Mouse (Mus musculus): ENCODE measurements around the gene Sp3. TPM values are rescaled to one million over a fixed set of nuclear protein-coding genes. Genes with fewer than 3 reads are reported as not detected.
A peak's percentile ranks its signal among the peaks of the same experiment; 100 is the strongest.

Gene Sp3
- total and polyA plus RNA-seq, 3 experiments = 27.8 to 299 (median 34.9) TPM

- no peak overlapping the region for H3K27ac ChIP-seq (ENCODE audit: control insufficient read depth, low read depth, low read length)
- no peaks in the 10 kb centered on the region for H3K9me3 ChIP-seq (replicated peaks; ENCODE audit: insufficient read depth, low read length)
- H3K36me3 ChIP-seq (ENCODE audit: control insufficient read depth in 1 of 2, insufficient read depth in 2 of 2, low read length in 2 of 2) = peaks cover 0 to 12% of the 10 kb centered on the region in 2 experiments; a peak in 2 of 4 replicates
- no peaks in the 10 kb centered on the region for H3K79me2 ChIP-seq (ENCODE audit: control insufficient read depth, insufficient read depth, low read length, poor library complexity)
- no peak overlapping the region for H3K9ac ChIP-seq (ENCODE audit: control insufficient read depth, low read depth, low read length, poor library complexity, severe bottlenecking)
- H3K27me3 ChIP-seq (ENCODE audit: control insufficient read depth in 1 of 2, insufficient read depth in 2 of 2, low read length in 2 of 2) = no peaks in the 10 kb centered on the region
- H3K4me1 ChIP-seq (ENCODE audit: control insufficient read depth in 1 of 2, insufficient read depth in 2 of 2, low read length in 2 of 2) = peaks cover 13 to 20% of the 10 kb centered on the region in 2 experiments
- H3K4me3 ChIP-seq (ENCODE audit: control insufficient read depth in 1 of 2, insufficient read depth in 1 of 2, low read depth in 2 of 2, low read length in 2 of 2) = no peak overlapping the region
- peak; percentile 37 for DNase-seq (ENCODE audit: low read depth, low spot score)
- TF ChIP-seq NRF1 (IDR thresholded peaks at IDR 0.05; ENCODE audit: insufficient read depth, low read depth, low read length, poor library complexity, severe bottlenecking) (0 out of 2 replicates have a peak, but pooled peaks have one; percentile 29), ZMIZ1 (IDR thresholded peaks at IDR 0.05; ENCODE audit: low read depth, low read length) (no peak)
Measured at GRCm38 (mm10) chr2:72995346-72996097, 15.3 kb upstream of the Sp3 start.

GRCm38 (mm10) chr2:72994165-72994564, 13.9 kb upstream of the Sp3 start:
- Histone ChIP-seq H3K4me1 (ENCODE audit: control insufficient read depth in 1 of 2, insufficient read depth in 2 of 2, low read length in 2 of 2) (peaks cover 10 to 17% of the 10 kb centered on the region in 2 experiments), H3K27ac (ENCODE audit: control insufficient read depth, low read depth, low read length) (no peak overlapping the region), H3K27me3 (ENCODE audit: control insufficient read depth in 1 of 2, insufficient read depth in 2 of 2, low read length in 2 of 2) (no peaks in the 10 kb centered on the region), H3K79me2 (ENCODE audit: control insufficient read depth, insufficient read depth, low read length, poor library complexity) (no peaks in the 10 kb centered on the region), H3K4me3 (ENCODE audit: control insufficient read depth in 1 of 2, insufficient read depth in 1 of 2, low read depth in 2 of 2, low read length in 2 of 2) (no peak overlapping the region), H3K9me3 (replicated peaks; ENCODE audit: insufficient read depth, low read length) (no peaks in the 10 kb centered on the region), H3K9ac (ENCODE audit: control insufficient read depth, low read depth, low read length, poor library complexity, severe bottlenecking) (no peak overlapping the region), H3K36me3 (ENCODE audit: control insufficient read depth in 1 of 2, insufficient read depth in 2 of 2, low read length in 2 of 2) (peaks cover 0 to 6% of the 10 kb centered on the region in 2 experiments; a peak in 2 of 4 replicates)
- DNase-seq (ENCODE audit: low read depth, low spot score) = no peak
- no peak for TF ChIP-seq MEF2A (IDR thresholded peaks at IDR 0.05; ENCODE audit: extremely low read depth, insufficient replicate concordance, low read depth, low read length, poor library complexity, severe bottlenecking)
- TF ChIP-seq KAT2A (conservative IDR thresholded peaks at IDR 0.05; ENCODE audit: low read depth, low read length) = no peak
- no peak for TF ChIP-seq EP300 (IDR thresholded peaks at IDR 0.05; ENCODE audit: low read depth in 1 of 2, low read length in 2 of 2)
- no peak for TF ChIP-seq ELF1 (IDR thresholded peaks at IDR 0.05; ENCODE audit: low read depth, low read length)
- TF ChIP-seq RCOR1 (IDR thresholded peaks at IDR 0.05; ENCODE audit: low read depth, low read length) = no peak

- H3K36me3 ChIP-seq (ENCODE audit: control insufficient read depth in 1 of 2, insufficient read depth in 2 of 2, low read length in 2 of 2) = peaks cover 0 to 6% of the 10 kb centered on the region in 2 experiments; a peak in 2 of 4 replicates
- no peak overlapping the region for H3K27ac ChIP-seq (ENCODE audit: control insufficient read depth, low read depth, low read length)
- H3K9me3 ChIP-seq (replicated peaks; ENCODE audit: insufficient read depth, low read length) = no peaks in the 10 kb centered on the region
- no peak overlapping the region for H3K4me3 ChIP-seq (ENCODE audit: control insufficient read depth in 1 of 2, insufficient read depth in 1 of 2, low read depth in 2 of 2, low read length in 2 of 2)
- no peak for TF ChIP-seq MAFK (IDR thresholded peaks at IDR 0.05; ENCODE audit: borderline replicate concordance, low read depth, low read length)
- TF ChIP-seq GABPA (IDR thresholded peaks at IDR 0.05; ENCODE audit: low read depth, low read length) = no peak
- no peak overlapping the region for H3K9ac ChIP-seq (ENCODE audit: control insufficient read depth, low read depth, low read length, poor library complexity, severe bottlenecking)
- H3K79me2 ChIP-seq (ENCODE audit: control insufficient read depth, insufficient read depth, low read length, poor library complexity) = no peaks in the 10 kb centered on the region
- no peak for DNase-seq (ENCODE audit: low read depth, low spot score)
- peaks cover 8 to 13% of the 10 kb centered on the region in 2 experiments for H3K4me1 ChIP-seq (ENCODE audit: control insufficient read depth in 1 of 2, insufficient read depth in 2 of 2, low read length in 2 of 2)
- no peaks in the 10 kb centered on the region for H3K27me3 ChIP-seq (ENCODE audit: control insufficient read depth in 1 of 2, insufficient read depth in 2 of 2, low read length in 2 of 2)
Measured at GRCm38 (mm10) chr2:72992497-72992896, 12.3 kb upstream of the Sp3 start.
